Mouse (Mus musculus): Measurements from ENCODE around the gene Disp3.

GRCm38 (mm10) chr4:148330269-148330668 is 42.5 kb upstream of the Disp3 start:
- no peak for TF ChIP-seq CTCF (IDR thresholded peaks at IDR 0.05; ENCODE audit: low read depth, low read length)
- TF ChIP-seq POLR2A (IDR thresholded peaks at IDR 0.05; ENCODE audit: extremely low read depth, insufficient read depth, low read length) = no peak
